Mouse (Mus musculus): ENCODE results near the gene Rbpjl. TPM values are rescaled to one million over a fixed set of nuclear protein-coding genes. Genes with fewer than 3 reads are reported as not detected.

The Rbpjl gene
- polyA plus RNA-seq, 1 experiment from 2014 or later = 16.1 TPM

DNA sequence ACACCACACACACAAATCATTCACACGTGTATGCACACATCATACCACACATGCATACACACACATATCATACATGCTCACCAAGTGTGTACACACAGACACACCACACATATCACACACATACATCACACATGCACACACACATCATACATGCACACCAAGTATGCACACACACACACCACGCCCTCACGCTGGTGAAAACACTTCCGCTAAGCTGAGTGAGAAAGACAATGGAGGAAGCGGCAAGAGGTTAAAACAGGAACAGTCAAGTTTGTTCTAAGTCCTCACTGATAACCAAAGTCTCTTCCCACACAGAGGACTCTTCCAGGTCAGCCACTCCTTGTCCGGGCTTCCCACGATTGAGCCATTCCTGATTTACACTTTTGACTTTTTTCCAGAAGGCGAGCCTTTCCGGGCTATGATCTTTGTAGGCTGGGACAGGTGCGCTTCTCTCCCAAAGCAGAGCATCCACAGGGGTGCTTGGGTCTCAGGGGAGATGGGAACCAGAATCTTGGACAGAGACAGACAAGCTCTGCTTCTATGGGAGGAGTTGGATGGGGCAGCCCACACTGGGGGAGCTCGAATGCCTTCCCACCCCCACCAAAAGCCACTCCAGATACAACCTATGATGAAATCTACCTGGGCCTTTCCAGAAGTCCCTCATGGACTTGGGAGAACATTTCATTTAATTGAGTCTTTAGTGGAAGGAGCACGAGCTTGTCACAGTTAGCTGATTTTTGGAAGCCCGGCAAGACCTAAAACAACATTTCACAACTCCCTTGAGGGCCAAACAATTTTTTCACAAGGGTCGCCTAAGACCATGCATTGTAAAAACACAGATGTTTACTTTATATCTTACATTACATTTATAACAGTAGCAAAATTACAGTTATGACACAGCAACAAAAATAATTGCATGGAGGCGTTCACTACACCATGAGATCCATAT, 25.2 kb upstream of the Rbpjl start:
- no peak overlapping the region for H3K4me2 ChIP-seq (replicated peaks)
- no peak overlapping the region for H3K4me3 ChIP-seq (replicated peaks)
- no peak overlapping the region for H3K27ac ChIP-seq
- no peak overlapping the region for H3K9ac ChIP-seq
- ATAC-seq = no peak
- no peaks in the 10 kb centered on the region for H3K4me1 ChIP-seq (replicated peaks)
- no peaks in the 10 kb centered on the region for H3K27me3 ChIP-seq (replicated peaks)
- H3K9me3 ChIP-seq = no peaks in the 10 kb centered on the region
- 87% methylated on average over 15 of the region's 15 CpGs for WGBS
- no peaks in the 10 kb centered on the region for H3K36me3 ChIP-seq

DNA sequence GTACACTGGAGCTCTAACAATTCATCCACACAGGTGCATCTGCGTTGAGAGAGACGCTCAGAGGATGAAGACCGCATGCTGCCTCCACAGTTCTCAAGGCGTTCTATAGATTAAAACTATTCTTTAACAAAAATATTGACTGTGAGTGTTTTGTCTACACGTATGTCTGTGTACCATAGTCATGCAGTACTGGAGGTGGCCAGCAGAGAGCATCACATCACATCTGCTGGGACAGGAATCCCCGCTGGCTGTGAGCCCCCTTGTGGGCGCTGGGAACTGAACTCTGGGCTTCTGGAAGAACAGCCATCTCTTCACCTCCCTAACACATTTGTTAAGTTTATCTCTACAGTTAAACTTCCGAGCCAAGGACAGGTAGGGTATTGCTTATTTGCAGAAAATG, 21.2 kb upstream of the Rbpjl start:
- Histone ChIP-seq H3K9ac (no peak overlapping the region), H3K27me3 (replicated peaks) (no peaks in the 10 kb centered on the region), H3K4me2 (replicated peaks) (no peak overlapping the region), H3K9me3 (no peaks in the 10 kb centered on the region), H3K36me3 (no peaks in the 10 kb centered on the region), H3K4me1 (replicated peaks) (peaks cover 8% of the 10 kb centered on the region; the same call in 1 of the 2 replicates), H3K4me3 (replicated peaks) (no peak overlapping the region), H3K27ac (no peak overlapping the region)
- WGBS = 77% methylated on average over 8 of the region's 8 CpGs
- no peak for ATAC-seq

DNA sequence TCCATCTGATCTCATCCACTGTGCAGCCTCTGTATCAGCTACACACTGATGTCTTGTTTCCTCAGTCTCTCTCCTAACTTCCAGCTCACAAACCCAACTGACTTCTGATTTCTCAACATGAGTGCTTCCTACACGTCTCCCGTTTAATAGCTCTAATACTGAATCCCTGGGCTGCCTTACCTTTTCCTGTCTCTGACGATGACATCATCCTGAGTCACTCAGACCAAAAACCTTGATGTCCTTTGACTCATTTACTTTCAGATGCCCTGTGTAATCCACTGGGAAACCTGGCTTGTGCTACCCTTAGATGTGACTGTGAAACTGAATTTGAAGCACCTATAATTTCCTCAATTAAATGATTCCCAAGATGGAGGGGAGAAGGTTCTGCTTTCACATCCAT, 20.0 kb upstream of the Rbpjl start:
- Histone ChIP-seq H3K27me3 (replicated peaks) (peaks cover 5% of the 10 kb centered on the region; the same call in 1 of the 2 replicates), H3K36me3 (no peaks in the 10 kb centered on the region), H3K9me3 (no peaks in the 10 kb centered on the region), H3K27ac (no peak overlapping the region), H3K9ac (no peak overlapping the region), H3K4me3 (replicated peaks) (no peak overlapping the region), H3K4me1 (replicated peaks) (peaks cover 8% of the 10 kb centered on the region; the same call in 1 of the 2 replicates), H3K4me2 (replicated peaks) (no peak overlapping the region)
- no peak for ATAC-seq
- WGBS = 77% methylated on average over 3 of the region's 3 CpGs

DNA sequence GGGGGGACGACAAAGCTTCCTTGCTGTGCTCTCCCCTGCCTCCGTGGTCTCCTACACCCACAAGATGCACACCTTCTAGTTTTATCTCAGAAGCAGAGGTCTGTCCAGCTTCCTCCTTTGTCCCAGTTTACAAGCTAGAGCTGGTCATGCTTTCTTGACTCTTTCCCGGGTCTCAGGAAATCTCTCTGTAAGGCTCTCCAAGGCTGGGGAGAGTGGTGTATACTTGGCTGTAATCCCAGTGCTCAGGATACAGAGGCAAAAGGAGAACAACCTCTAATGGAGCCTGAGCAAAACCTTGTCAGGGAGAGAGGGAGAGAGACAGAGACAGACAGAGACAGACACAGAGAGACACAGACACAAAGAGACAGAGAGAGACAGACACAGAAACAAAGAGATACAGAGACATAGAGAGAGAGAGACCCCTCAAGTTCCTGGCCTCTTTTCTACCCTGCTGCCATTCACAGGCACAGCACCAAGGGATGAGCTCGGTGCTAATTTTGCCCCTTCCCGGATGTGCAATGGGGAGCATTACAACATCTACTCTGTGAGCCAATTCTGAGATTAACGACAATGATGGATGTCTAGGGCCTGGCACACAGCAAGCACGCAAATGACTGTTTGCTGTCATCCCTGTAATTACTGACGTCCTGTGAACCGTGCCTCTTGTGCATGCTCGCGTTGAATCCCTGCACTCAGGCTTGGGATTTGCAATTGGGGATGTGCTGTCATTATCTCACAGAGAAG, 19.1 kb upstream of the Rbpjl start:
- H3K4me2 ChIP-seq (replicated peaks) = no peak overlapping the region
- no peaks in the 10 kb centered on the region for H3K9me3 ChIP-seq
- H3K27ac ChIP-seq = no peak overlapping the region
- peaks cover 8% of the 10 kb centered on the region; the same call in 1 of the 2 replicates for H3K4me1 ChIP-seq (replicated peaks)
- no peak for ATAC-seq
- 46% methylated on average over 11 of the region's 11 CpGs for WGBS
- H3K9ac ChIP-seq = no peak overlapping the region
- H3K27me3 ChIP-seq (replicated peaks) = peaks cover 12% of the 10 kb centered on the region; the same call in 1 of the 2 replicates
- no peaks in the 10 kb centered on the region for H3K36me3 ChIP-seq
- no peak overlapping the region for H3K4me3 ChIP-seq (replicated peaks)

DNA sequence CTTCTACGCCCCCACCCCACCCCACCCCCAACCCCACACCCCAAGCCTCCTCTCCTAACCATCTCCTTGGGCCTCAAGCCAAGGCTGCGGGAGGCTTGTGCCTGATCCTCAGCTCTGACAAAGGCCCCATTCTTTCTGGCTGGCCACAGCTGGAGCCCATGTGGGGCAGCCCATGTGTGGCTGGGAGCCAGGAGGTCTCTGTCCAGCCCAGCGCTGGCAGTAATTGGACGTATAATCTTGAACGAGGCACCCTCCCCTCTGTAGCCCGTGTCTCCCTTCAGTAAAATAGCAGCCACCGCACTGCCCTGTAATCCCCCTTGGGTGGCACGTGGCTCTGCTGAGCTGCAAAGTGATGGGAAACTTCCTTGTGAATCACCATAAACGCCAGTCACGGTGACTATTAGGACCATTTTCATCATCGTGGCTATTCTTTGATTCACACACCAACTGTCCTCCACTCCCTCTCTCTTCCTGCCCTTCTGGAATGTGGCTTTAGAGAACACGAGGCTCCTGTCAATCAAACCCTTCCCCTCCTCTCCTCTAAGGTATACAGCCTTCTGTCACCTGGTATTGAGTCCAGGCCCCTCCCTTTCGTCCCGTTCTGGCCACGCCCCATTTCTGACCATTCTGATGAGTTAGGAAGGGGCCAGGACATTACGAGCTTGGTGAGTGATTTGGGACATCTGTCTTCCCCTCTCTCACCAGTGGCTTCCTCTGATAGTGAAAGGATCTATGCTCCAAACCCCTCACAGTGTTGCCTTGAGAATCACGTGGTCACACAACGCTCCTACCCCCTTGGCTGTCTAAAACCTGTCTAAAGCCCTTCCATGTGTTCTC, 16.8 kb upstream of the Rbpjl start:
- peak; percentile 62 for ATAC-seq
- WGBS = 17% methylated on average over 18 of the region's 18 CpGs
- no peaks in the 10 kb centered on the region for H3K36me3 ChIP-seq
- H3K4me3 ChIP-seq (replicated peaks) = no peak overlapping the region
- H3K4me2 ChIP-seq (replicated peaks) = peak overlapping the region; percentile 39
- H3K9ac ChIP-seq = no peak overlapping the region
- H3K4me1 ChIP-seq (replicated peaks) = peaks cover 10% of the 10 kb centered on the region
- H3K27ac ChIP-seq = no peak overlapping the region
- H3K27me3 ChIP-seq (replicated peaks) = peaks cover 12% of the 10 kb centered on the region; the same call in 1 of the 2 replicates
- H3K9me3 ChIP-seq = no peaks in the 10 kb centered on the region

DNA sequence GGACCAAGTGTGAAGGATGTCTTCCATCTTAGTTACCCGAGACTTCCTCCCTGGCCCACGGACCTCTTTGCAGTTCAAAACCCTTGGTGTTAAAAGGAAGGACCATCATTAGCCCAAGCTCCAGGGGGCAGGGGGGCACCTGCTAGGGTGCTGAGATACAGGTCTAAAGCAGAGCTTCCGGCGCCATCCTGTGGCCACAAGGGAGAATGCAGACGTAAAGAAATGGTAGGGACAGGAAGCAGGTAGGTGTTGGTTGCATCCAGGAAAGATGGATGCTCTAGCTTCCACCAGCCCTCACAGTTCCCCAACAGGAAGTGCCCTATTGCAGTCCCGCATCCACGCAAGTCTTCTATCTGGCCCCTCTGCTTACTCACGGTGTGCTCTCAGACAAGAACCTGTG, 16.0 kb upstream of the Rbpjl start:
- no peak overlapping the region for H3K9ac ChIP-seq
- no peak overlapping the region for H3K27ac ChIP-seq
- WGBS = 14% methylated on average over 8 of the region's 8 CpGs
- no peak overlapping the region for H3K4me3 ChIP-seq (replicated peaks)
- ATAC-seq = no peak
- H3K36me3 ChIP-seq = no peaks in the 10 kb centered on the region
- H3K4me1 ChIP-seq (replicated peaks) = peaks cover 10% of the 10 kb centered on the region
- H3K27me3 ChIP-seq (replicated peaks) = peaks cover 12% of the 10 kb centered on the region; the same call in 1 of the 2 replicates
- H3K4me2 ChIP-seq (replicated peaks) = peak overlapping the region; percentile 39; the same call in 1 of the 2 replicates
- H3K9me3 ChIP-seq = no peaks in the 10 kb centered on the region

DNA sequence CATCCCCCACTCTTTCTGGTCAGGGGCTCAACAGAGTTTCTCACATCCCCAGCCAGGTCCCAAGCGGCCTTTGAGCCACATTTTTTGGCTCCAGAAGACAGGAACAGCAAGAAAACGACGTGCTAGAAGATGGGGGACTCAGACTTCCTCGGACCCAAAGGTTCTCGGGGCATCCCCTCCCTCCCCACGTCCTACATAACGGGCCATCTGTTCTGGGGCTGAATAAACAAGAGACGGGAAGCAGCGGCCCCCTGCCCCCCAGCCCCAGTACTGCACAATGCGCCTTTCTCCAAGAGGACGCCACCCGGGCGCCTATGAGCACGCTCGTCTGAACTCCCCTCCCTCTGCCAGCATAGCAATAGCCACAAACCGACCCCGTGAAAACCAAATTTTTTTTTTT, 13.9 kb upstream of the Rbpjl start, which contains the start of gene Slpi:
Gene Slpi, minus strand, starts transcription at position 76 of the 400 bp plus-strand sequence.
- H3K4me3 ChIP-seq (replicated peaks) = peak within 1 kb of the TSS; percentile 52
- peak within 1 kb of the TSS; percentile 50; the same call in 1 of the 2 replicates for H3K9ac ChIP-seq
- no peaks in the 10 kb centered on the region for H3K9me3 ChIP-seq
- ATAC-seq = peak; percentile 57; the same call in 1 of the 2 replicates
- WGBS = 2% methylated on average over 17 of the region's 17 CpGs
- 0 out of 2 replicates have a peak within 1 kb of the TSS, but pooled peaks have one; percentile 17 for H3K27ac ChIP-seq
- peaks cover 10% of the 10 kb centered on the region for H3K4me1 ChIP-seq (replicated peaks)
- H3K27me3 ChIP-seq (replicated peaks) = peaks cover 12% of the 10 kb centered on the region
- H3K36me3 ChIP-seq = no peaks in the 10 kb centered on the region
- peak within 1 kb of the TSS; percentile 92 for H3K4me2 ChIP-seq (replicated peaks)

DNA sequence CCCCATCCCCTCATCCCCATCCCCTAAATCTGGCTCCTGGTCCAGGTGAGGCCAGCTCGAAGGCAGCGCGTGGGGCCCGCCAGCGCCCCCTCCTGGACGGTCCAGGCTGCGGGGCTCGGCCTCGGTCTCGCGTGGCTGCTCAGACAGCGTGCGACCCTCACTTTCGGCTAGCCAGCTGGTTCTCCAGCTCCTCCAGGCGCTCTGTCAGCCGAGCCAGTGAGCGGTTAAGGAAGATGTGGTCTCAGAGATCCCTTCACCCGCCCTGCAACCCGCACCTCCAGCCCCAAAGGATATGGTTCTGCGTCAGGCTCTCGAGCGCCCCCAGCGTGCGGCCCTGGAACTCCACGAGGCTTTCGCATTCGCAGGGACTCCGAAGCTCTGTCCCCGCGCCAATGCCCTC, 13.4 kb upstream of the Rbpjl start:
- Histone ChIP-seq H3K4me2 (replicated peaks) (peak overlapping the region; percentile 92), H3K27ac (0 out of 2 replicates have a peak overlapping the region, but pooled peaks have one; percentile 17), H3K4me3 (replicated peaks) (peak overlapping the region; percentile 52), H3K9ac (peak overlapping the region; percentile 50; the same call in 1 of the 2 replicates), H3K4me1 (replicated peaks) (peaks cover 10% of the 10 kb centered on the region), H3K27me3 (replicated peaks) (peaks cover 12% of the 10 kb centered on the region), H3K36me3 (no peaks in the 10 kb centered on the region), H3K9me3 (no peaks in the 10 kb centered on the region)
- ATAC-seq = peak; percentile 66
- 1% methylated on average over 30 of the region's 30 CpGs for WGBS

DNA sequence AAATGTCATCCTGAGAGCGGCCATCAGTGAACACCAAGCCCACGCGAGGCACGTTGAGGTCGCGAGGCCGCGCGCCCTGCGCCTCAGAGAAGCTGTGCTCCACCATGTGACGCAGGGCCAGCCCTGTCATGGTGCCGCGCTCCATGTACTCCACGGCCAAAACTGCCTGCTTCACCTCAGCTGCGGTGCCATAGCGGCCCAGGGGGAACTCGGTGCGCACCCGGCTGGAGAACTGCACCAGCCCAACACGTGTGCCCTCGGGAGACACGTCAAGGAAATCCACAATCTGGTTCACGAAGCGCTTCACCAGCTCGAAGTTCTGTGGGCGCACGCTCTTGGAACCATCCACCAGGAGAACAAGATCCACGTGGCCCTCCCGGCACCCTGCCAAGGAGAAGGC, 9.8 kb upstream of the Rbpjl start:
- Histone ChIP-seq H3K4me3 (replicated peaks) (no peak overlapping the region), H3K4me1 (replicated peaks) (peaks cover 3% of the 10 kb centered on the region), H3K27me3 (replicated peaks) (peaks cover 5% of the 10 kb centered on the region), H3K27ac (no peak overlapping the region), H3K9me3 (no peaks in the 10 kb centered on the region), H3K36me3 (no peaks in the 10 kb centered on the region), H3K4me2 (replicated peaks) (no peak overlapping the region), H3K9ac (no peak overlapping the region)
- 79% methylated on average over 29 of the region's 29 CpGs for WGBS
- no peak for ATAC-seq

DNA sequence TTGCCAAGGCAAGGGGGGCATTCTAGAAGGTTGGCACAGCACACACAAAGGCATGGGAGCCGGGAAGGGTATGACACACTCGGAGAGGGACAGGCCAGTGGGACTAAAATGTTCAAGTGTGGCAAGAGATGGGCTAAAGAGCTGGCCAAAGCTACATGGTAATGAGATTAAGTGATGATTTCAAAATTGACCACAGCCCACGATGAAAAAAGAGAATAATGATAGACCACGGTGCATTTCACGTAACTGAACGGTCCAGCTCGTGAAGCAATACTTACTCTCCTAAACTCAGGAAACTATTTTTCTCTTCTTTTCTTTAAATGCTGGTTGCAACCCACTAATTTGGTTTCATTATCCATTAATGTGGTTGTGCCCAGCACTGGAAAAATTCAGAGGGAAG, 6.9 kb upstream of the Rbpjl start:
- no peak overlapping the region for H3K4me2 ChIP-seq (replicated peaks)
- ATAC-seq = no peak
- H3K27ac ChIP-seq = no peak overlapping the region
- 92% methylated on average over 7 of the region's 7 CpGs for WGBS
- H3K4me1 ChIP-seq (replicated peaks) = peaks cover 6% of the 10 kb centered on the region; the same call in 1 of the 2 replicates
- no peaks in the 10 kb centered on the region for H3K36me3 ChIP-seq
- peaks cover 21% of the 10 kb centered on the region for H3K27me3 ChIP-seq (replicated peaks)
- no peaks in the 10 kb centered on the region for H3K9me3 ChIP-seq
- no peak overlapping the region for H3K9ac ChIP-seq
- no peak overlapping the region for H3K4me3 ChIP-seq (replicated peaks)

DNA sequence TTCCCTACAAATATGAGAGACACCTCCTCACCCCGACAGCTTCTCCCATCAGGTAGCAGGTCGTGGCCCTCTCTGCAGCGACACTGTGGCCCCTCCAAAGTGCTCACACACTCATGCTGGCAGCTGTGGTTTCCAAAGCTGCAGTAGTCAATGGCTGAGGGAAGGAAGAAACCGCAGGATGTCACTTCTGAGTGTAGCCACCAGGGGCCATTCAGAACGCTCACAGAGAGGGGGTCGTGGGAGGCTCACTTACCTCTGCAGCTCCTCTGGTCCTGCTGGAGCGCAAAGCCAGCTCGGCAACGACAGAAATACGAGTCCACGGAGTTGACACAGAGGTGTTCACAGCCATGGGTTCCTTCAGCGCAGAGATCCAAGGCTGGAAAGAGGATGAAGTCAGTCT, 6.0 kb upstream of the Rbpjl start:
- no peak overlapping the region for H3K9ac ChIP-seq
- no peak overlapping the region for H3K4me2 ChIP-seq (replicated peaks)
- peaks cover 6% of the 10 kb centered on the region; the same call in 1 of the 2 replicates for H3K4me1 ChIP-seq (replicated peaks)
- H3K4me3 ChIP-seq (replicated peaks) = no peak overlapping the region
- no peak for ATAC-seq
- WGBS = 77% methylated on average over 12 of the region's 12 CpGs
- H3K27ac ChIP-seq = no peak overlapping the region
- peaks cover 29% of the 10 kb centered on the region for H3K27me3 ChIP-seq (replicated peaks)
- no peaks in the 10 kb centered on the region for H3K36me3 ChIP-seq
- no peaks in the 10 kb centered on the region for H3K9me3 ChIP-seq

All from intestine, embryonic 15.5 days (tissue).